Mouse (Mus musculus): ENCODE measurements around the gene Dlg3.

DNA sequence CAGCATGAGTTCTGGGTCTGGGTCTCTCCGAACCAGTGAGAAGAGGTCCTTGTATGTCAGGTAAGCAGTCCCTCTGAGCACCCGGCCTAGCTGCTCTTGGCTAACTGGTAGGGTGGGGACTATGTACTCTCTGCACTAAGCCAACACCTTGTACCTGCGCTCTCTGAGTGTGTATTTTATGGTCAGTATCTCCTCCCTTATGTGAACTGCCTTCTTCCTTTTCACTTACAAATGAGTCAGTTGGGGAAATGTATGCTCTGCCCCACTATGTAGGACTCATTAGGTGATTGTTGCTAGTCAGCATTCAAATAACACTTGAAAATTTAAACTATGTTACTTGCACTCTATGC, 29.2 kb downstream of the Dlg3 start:
- TF ChIP-seq EP300 (IDR thresholded peaks at IDR 0.05; ENCODE audit: low read length) (no peak), CTCF (conservative IDR thresholded peaks at IDR 0.05 in 1 of 2, IDR thresholded peaks at IDR 0.05 in 1 of 2; ENCODE audit: low read depth in 2 of 2, low read length in 2 of 2) (no peak), ELF1 (IDR thresholded peaks at IDR 0.05; ENCODE audit: low read depth, low read length) (no peak), MXI1 (IDR thresholded peaks at IDR 0.05; ENCODE audit: low read depth, low read length) (no peak), CHD1 (IDR thresholded peaks at IDR 0.05; ENCODE audit: low read depth, low read length) (no peak), NELFE (IDR thresholded peaks at IDR 0.05; ENCODE audit: low read depth, low read length) (no peak), POLR2A (IDR thresholded peaks at IDR 0.05; ENCODE audit: low read depth, low read length) (no peak), ZKSCAN1 (IDR thresholded peaks at IDR 0.05; ENCODE audit: borderline replicate concordance, low read depth, low read length) (no peak), RCOR1 (conservative IDR thresholded peaks at IDR 0.05; ENCODE audit: low read depth, low read length) (no peak), MAFK (IDR thresholded peaks at IDR 0.05; ENCODE audit: insufficient replicate concordance, low read length) (no peak)

Data from CH12.LX (cell line).